Mouse (Mus musculus) intestine, embryonic 14.5 days (tissue): ENCODE results near the gene Lmbrd1. TPM values are rescaled to one million over a fixed set of nuclear protein-coding genes. Genes with fewer than 3 reads are reported as not detected.

Source experiments
- ATAC-seq: fragments of 200-750 bp; cut with Nextera tagmentation; replicated peaks from 2 replicates; pipeline ENCODE4 v1.8.0; 2017; ENCODE audit warnings: low read depth, moderate number of reproducible peaks, moderate TSS enrichment, moderate library complexity; ENCODE audit not compliant: low FRiP score, low TSS enrichment
- DNase-seq: peaks from one replicate; pipeline ENCODE4 v3.0.0-alpha.2; 2018; ENCODE audit warnings: low spot score
- H3K27ac ChIP-seq: fragments of 300-500 bp; sonication (generic); 2 replicates; pipeline ENCODE4 v1.5.1; 2014; ENCODE audit warnings: low read depth, mild to moderate bottlenecking, control low read depth
- H3K27me3 ChIP-seq: fragments of 300-500 bp; sonication (generic); replicated peaks from 2 replicates; pipeline ENCODE4 v1.6.1; 2014; ENCODE audit warnings: low read length, control low read depth; ENCODE audit not compliant: control insufficient read depth, insufficient read depth
- H3K36me3 ChIP-seq: fragments of 300-500 bp; sonication (generic); 2 replicates; pipeline ENCODE4 v1.6.1; 2014; ENCODE audit warnings: low read length, control low read depth; ENCODE audit not compliant: control insufficient read depth, insufficient read depth
- H3K4me1 ChIP-seq: fragments of 300-500 bp; sonication (generic); replicated peaks from 2 replicates; pipeline ENCODE4 v1.6.1; 2014; ENCODE audit warnings: low read length, control low read depth, mixed read lengths; ENCODE audit not compliant: control insufficient read depth, insufficient read depth
- H3K4me2 ChIP-seq: fragments of 300-500 bp; sonication (generic); 2 replicates; pipeline ENCODE4 v1.6.1; 2014; ENCODE audit warnings: low read length
- H3K4me3 ChIP-seq: fragments of 300-500 bp; sonication (generic); 2 replicates; pipeline ENCODE4 v1.5.1; 2014; ENCODE audit warnings: low read depth, low read length, control low read depth, mixed read lengths
- H3K9ac ChIP-seq: fragments of 300-500 bp; sonication (generic); 2 replicates; pipeline ENCODE4 v1.6.1; 2014; ENCODE audit warnings: mild to moderate bottlenecking, low read length
- H3K9me3 ChIP-seq: fragments of 300-500 bp; sonication (generic); 2 replicates; pipeline ENCODE4 v1.6.1; 2016; ENCODE audit warnings: low read length, control low read depth; ENCODE audit not compliant: control insufficient read depth
- WGBS: fragments of 180-500 bp; shearing (Covaris S2); extraction: QIAGEN DNeasy Blood & Tissue Kit; methylation state at CpG from one replicate; pipeline ENCODE4 v1.1.7; 2014; 5-methylcytosine and 5-hydroxymethylcytosine counted together
- polyA plus RNA-seq: library from polyadenylated mRNA; unstranded; fragments of >200 nt; fragmentation: Nextera tagmentation; extraction: Ambion mirVana; gene quantifications from 2 replicates; pipeline ENCODE4 v1.2.1, GENCODE M21; 2014

Gene Lmbrd1
- polyA plus RNA-seq, 1 experiment from 2014 or later, result 31.3 TPM

GRCm38 (mm10) chr1:24679071-24679470, 641 bp downstream of the Lmbrd1 start:
- H3K4me3 ChIP-seq, result peak overlapping the region; percentile 69
- H3K9ac ChIP-seq, result peak overlapping the region; percentile 83
- no peaks in the 10 kb centered on the region for H3K27me3 ChIP-seq
- H3K27ac ChIP-seq, result peak overlapping the region; percentile 76
- no peaks in the 10 kb centered on the region for H3K36me3 ChIP-seq
- peak; percentile 30 for ATAC-seq
- no peak for DNase-seq
- H3K4me2 ChIP-seq, result peak overlapping the region; percentile 81
- no peaks in the 10 kb centered on the region for H3K9me3 ChIP-seq
- peaks cover 6% of the 10 kb centered on the region; the same call in 1 of the 2 replicates for H3K4me1 ChIP-seq
- WGBS, result 3% methylated on average over 12 of the region's 13 CpGs

DNA sequence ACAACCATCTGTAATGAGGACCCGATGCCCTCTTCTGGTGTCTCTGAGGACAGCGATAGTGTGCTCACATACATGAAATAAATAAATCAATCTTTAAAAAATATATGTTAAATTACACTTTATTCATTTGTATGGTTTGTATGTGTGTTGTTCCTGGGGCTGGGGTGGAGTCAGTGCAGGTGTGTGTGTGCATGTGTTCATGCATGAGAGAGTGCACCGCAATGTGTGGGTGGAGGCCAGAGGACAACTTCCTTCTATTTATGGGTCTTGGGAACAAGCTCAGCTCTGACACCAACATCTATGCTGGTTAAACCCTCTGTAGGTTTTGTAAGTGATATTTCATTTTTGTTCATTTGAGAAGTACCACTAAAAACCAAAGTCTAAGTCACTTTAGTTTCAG, 2.6 kb downstream of the Lmbrd1 start:
- Histone ChIP-seq H3K27me3 (no peaks in the 10 kb centered on the region), H3K9ac (no peak overlapping the region), H3K36me3 (no peaks in the 10 kb centered on the region; the same call in 1 of the 2 replicates), H3K4me3 (no peak overlapping the region), H3K27ac (no peak overlapping the region), H3K4me2 (no peak overlapping the region), H3K4me1 (peaks cover 6% of the 10 kb centered on the region; the same call in 1 of the 2 replicates), H3K9me3 (no peaks in the 10 kb centered on the region)
- ATAC-seq (no peak), DNase-seq (no peak)
- WGBS, result 97% methylated on average over 3 of the region's 3 CpGs

GRCm38 (mm10) chr1:24681946-24682345, 3.5 kb downstream of the Lmbrd1 start:
- Histone ChIP-seq H3K27ac (no peak overlapping the region), H3K27me3 (no peaks in the 10 kb centered on the region), H3K4me2 (no peak overlapping the region), H3K36me3 (peaks cover 4% of the 10 kb centered on the region; the same call in 1 of the 2 replicates), H3K9ac (no peak overlapping the region), H3K9me3 (no peaks in the 10 kb centered on the region), H3K4me1 (peaks cover 6% of the 10 kb centered on the region; the same call in 1 of the 2 replicates), H3K4me3 (no peak overlapping the region)
- ATAC-seq (no peak), DNase-seq (no peak)
- WGBS, result 77% methylated on average over 3 of the region's 3 CpGs

DNA sequence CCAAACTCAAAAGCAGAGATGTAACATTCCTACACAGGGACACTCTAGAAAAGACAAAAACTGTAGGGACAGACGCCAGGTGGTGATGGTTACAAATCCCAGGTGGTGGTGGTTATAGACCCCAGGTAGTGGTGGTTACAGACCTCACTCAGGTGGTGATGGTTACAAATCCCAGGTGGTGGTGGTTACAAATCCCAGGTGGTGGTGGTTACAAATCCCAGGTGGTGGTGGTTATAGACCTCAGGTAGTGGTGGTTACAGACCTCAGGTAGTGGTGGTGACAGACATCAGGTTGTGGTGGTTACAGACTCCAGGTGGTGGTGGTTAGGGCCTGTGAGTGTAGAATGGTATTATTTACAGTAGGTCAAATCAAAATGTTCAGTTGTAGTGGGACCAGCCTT, 5.5 kb downstream of the Lmbrd1 start:
- peaks cover 6% of the 10 kb centered on the region; the same call in 1 of the 2 replicates for H3K4me1 ChIP-seq
- H3K27me3 ChIP-seq, result no peaks in the 10 kb centered on the region
- no peak overlapping the region for H3K4me2 ChIP-seq
- ATAC-seq, result peak; percentile 97
- peaks cover 14% of the 10 kb centered on the region; the same call in 1 of the 2 replicates for H3K36me3 ChIP-seq
- no peak for DNase-seq
- no peaks in the 10 kb centered on the region for H3K9me3 ChIP-seq
- H3K9ac ChIP-seq, result no peak overlapping the region
- 86% methylated on average over 1 of the region's 1 CpGs for WGBS
- H3K27ac ChIP-seq, result no peak overlapping the region
- H3K4me3 ChIP-seq, result no peak overlapping the region

GRCm38 (mm10) chr1:24685606-24686005, 7.2 kb downstream of the Lmbrd1 start:
- DNase-seq, result no peak
- H3K4me1 ChIP-seq, result no peaks in the 10 kb centered on the region
- ATAC-seq, result no peak
- H3K27me3 ChIP-seq, result no peaks in the 10 kb centered on the region
- no peak overlapping the region for H3K9ac ChIP-seq
- no peak overlapping the region for H3K4me2 ChIP-seq
- H3K4me3 ChIP-seq, result no peak overlapping the region
- H3K9me3 ChIP-seq, result no peaks in the 10 kb centered on the region
- 93% methylated on average over 7 of the region's 7 CpGs for WGBS
- H3K36me3 ChIP-seq, result peaks cover 14% of the 10 kb centered on the region; the same call in 1 of the 2 replicates
- H3K27ac ChIP-seq, result no peak overlapping the region

GRCm38 (mm10) chr1:24686235-24687021, 8.0 kb downstream of the Lmbrd1 start:
- WGBS, result 94% methylated on average over 4 of the region's 4 CpGs
- Histone ChIP-seq H3K36me3 (peaks cover 14% of the 10 kb centered on the region; the same call in 1 of the 2 replicates), H3K27ac (no peak overlapping the region), H3K9me3 (no peaks in the 10 kb centered on the region), H3K4me1 (no peaks in the 10 kb centered on the region), H3K4me2 (no peak overlapping the region), H3K27me3 (no peaks in the 10 kb centered on the region), H3K9ac (no peak overlapping the region), H3K4me3 (no peak overlapping the region)
- no peak for ATAC-seq
- DNase-seq, result no peak

DNA sequence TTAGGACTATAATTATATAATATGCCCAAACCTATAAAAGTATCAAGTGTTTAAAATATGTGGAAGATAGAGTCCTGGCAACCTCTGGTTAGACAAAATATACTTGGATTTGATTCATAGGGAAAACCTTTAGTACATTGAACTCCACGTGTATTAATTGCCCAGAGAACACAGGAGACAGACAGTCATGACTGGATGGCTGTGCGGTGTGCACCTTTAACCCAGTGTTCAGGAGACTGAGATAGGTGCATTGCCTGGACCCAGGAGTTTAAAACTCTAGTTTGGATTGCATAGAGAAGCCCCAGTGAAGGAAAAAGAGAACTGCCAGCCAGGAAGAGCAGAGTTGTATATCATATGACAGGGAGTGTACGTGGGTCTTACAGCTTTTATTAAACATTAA, 19.2 kb downstream of the Lmbrd1 start:
- 69% methylated on average over 3 of the region's 3 CpGs for WGBS
- H3K27ac ChIP-seq, result no peak overlapping the region

DNA sequence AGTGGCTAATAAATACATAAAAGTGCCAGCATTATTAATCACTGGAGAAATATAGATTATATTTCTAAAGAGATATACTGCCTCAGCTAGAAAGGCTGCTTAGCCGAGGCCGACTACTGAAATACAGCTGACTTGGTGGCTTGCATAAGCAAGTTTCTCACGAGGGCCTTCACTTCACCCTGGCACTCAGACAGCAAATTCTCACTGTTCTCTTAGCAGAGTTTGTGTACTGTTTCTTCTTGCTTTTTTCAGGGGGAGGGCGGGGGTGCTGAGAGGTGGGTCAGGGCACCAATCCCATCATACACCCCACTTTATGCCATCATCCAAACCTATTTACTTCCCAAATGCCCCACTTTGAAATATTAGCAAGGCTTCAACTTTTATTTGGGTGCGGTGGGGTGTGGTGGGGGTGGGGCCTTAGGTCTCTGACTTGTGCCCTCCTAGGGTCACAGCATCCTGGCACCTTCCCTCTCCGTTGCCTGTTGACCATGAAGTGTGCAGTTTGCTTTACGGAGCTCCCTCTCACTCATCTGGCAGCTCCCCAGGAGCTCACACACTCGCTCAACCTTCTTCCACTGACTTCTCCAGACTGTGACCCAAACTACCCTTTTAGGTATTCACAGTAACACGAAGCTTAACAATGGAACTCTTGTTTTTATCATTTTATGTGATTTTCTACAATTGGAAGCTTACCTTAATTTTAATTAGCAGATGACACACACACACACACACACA, 19.9 kb downstream of the Lmbrd1 start:
- ATAC-seq (no peak), DNase-seq (no peak)
- no peaks in the 10 kb centered on the region for H3K27me3 ChIP-seq
- no peak overlapping the region for H3K4me2 ChIP-seq
- no peak overlapping the region for H3K4me3 ChIP-seq
- 67% methylated on average over 9 of the region's 9 CpGs for WGBS
- no peaks in the 10 kb centered on the region for H3K9me3 ChIP-seq
- no peak overlapping the region for H3K27ac ChIP-seq
- H3K36me3 ChIP-seq, result peaks cover under 1% of the 10 kb centered on the region; the same call in 1 of the 2 replicates
- H3K4me1 ChIP-seq, result peaks cover 8% of the 10 kb centered on the region
- no peak overlapping the region for H3K9ac ChIP-seq

More for the DNA sequence above, 19.2 kb downstream of the Lmbrd1 start:
- H3K4me2 ChIP-seq, result no peak overlapping the region
- peaks cover 7% of the 10 kb centered on the region for H3K36me3 ChIP-seq
- no peak overlapping the region for H3K9ac ChIP-seq
- DNase-seq, result no peak
- H3K9me3 ChIP-seq, result no peaks in the 10 kb centered on the region
- H3K27me3 ChIP-seq, result no peaks in the 10 kb centered on the region
- H3K4me3 ChIP-seq, result no peak overlapping the region
- peaks cover 8% of the 10 kb centered on the region for H3K4me1 ChIP-seq
- ATAC-seq, result no peak
